Mouse (Mus musculus) E14TG2a.4 (cell line): ENCODE measurements around the gene Ctnnb1.

Source experiments
- H3K27me3 ChIP-seq: 2 replicates; pipeline ENCODE4 v1.6.1; 2014; ENCODE audit warnings: low read length, control low read depth; ENCODE audit not compliant: insufficient read depth
- H3K36me3 ChIP-seq: 2 replicates; pipeline ENCODE4 v1.6.1; 2014; ENCODE audit warnings: low read length, control low read depth; ENCODE audit not compliant: insufficient read depth
- H3K4me1 ChIP-seq: replicated peaks from 2 replicates; pipeline ENCODE4 v1.6.1; 2014; ENCODE audit warnings: low read depth, low read length, control low read depth
- H3K4me3 ChIP-seq: replicated peaks from 2 replicates; pipeline ENCODE4 v1.5.1; 2014; ENCODE audit warnings: mild to moderate bottlenecking, low read length
- H3K9me3 ChIP-seq: 2 replicates; pipeline ENCODE4 v1.6.1; 2014; ENCODE audit warnings: low read length, control low read depth
- CTCF ChIP-seq: conservative IDR thresholded peaks from 2 replicates; pipeline ENCODE4 v1.5.1; 2014; ENCODE audit warnings: low read length
- NANOG ChIP-seq: IDR thresholded peaks from 2 replicates; pipeline ENCODE4 v1.6.1; 2014; ENCODE audit warnings: borderline replicate concordance, low read length, mixed read lengths
- POU5F1 ChIP-seq: IDR thresholded peaks from 2 replicates; pipeline ENCODE4 v1.6.1; 2014; ENCODE audit warnings: low read length, borderline replicate concordance

Gene Ctnnb1

DNA sequence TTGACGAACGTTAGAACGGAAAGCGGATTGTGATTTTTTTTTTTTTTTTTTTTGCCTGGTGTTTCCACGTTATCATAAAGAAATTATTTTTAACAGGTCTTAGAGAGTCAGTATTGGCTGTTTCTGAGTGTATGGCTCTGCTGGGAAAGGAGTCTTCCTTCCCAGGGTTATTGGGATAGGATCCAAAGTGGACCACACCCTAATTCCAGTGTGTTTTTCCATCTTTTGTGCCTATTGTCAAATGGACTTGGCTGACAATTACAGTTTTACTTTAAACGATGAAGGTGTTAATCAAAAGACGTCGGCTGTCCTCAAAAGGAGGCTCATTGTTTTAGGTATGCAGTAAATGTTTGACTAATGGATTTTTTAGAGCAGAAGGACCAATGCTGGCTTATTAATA is 1.8 kb downstream of the Ctnnb1 start:
- H3K4me3 ChIP-seq: no peak overlapping the region
- TF ChIP-seq POU5F1 (no peak), NANOG (no peak), CTCF (no peak)
- H3K9me3 ChIP-seq: no peaks in the 10 kb centered on the region
- H3K36me3 ChIP-seq: peaks cover 12% of the 10 kb centered on the region; the same call in 1 of the 2 replicates
- peaks cover 51% of the 10 kb centered on the region for H3K4me1 ChIP-seq
- no peaks in the 10 kb centered on the region for H3K27me3 ChIP-seq

DNA sequence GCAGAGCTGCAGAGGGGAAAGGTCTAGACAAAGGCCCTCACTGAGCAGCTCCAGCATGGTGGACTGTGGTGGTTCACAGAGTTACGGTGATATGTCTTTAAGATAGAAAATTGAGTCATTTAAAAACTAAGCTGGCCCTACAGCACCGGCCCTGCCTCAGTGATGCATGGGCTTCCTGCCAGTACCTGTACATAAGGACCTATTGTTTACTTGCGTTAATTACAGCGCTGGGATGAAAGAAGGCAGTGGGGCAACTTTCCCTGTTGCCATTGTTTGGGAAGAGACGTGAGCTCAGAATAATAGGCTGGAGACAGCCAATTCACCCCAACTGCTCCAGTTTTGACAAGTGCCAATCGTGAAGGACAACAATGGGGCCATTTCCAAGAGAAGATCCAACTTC is 3.4 kb downstream of the Ctnnb1 start:
- H3K36me3 ChIP-seq: peaks cover 23% of the 10 kb centered on the region
- H3K27me3 ChIP-seq: no peaks in the 10 kb centered on the region
- peaks cover 58% of the 10 kb centered on the region for H3K4me1 ChIP-seq
- 0 out of 2 replicates have a peak overlapping the region, but pooled peaks have one; percentile 85 for H3K4me3 ChIP-seq
- H3K9me3 ChIP-seq: no peaks in the 10 kb centered on the region
- TF ChIP-seq CTCF: no peak
- no peak for TF ChIP-seq POU5F1
- TF ChIP-seq NANOG: no peak

- Histone ChIP-seq H3K27me3 (no peaks in the 10 kb centered on the region), H3K36me3 (peaks cover 29% of the 10 kb centered on the region)
- TF ChIP-seq NANOG (no peak), POU5F1 (no peak), CTCF (no peak)
These were observed 4.0 kb downstream of the Ctnnb1 start for GRCm38 (mm10) chr9:120932797-120933586.

GRCm38 (mm10) chr9:120933587-120933885 is 4.5 kb downstream of the Ctnnb1 start:
- Histone ChIP-seq H3K4me3 (peak overlapping the region; percentile 85), H3K9me3 (no peaks in the 10 kb centered on the region), H3K36me3 (peaks cover 35% of the 10 kb centered on the region), H3K4me1 (peaks cover 66% of the 10 kb centered on the region), H3K27me3 (no peaks in the 10 kb centered on the region)
- TF ChIP-seq CTCF: no peak
- TF ChIP-seq NANOG: no peak
- no peak for TF ChIP-seq POU5F1

More at GRCm38 (mm10) chr9:120932797-120933586, 4.0 kb downstream of the Ctnnb1 start:
- Histone ChIP-seq H3K9me3 (no peaks in the 10 kb centered on the region), H3K4me1 (peaks cover 61% of the 10 kb centered on the region), H3K4me3 (peak overlapping the region; percentile 85)

- Histone ChIP-seq H3K9me3 (no peaks in the 10 kb centered on the region), H3K27me3 (no peaks in the 10 kb centered on the region), H3K4me3 (peak overlapping the region; percentile 85), H3K4me1 (peaks cover 70% of the 10 kb centered on the region), H3K36me3 (peaks cover 41% of the 10 kb centered on the region)
- TF ChIP-seq CTCF: no peak
- TF ChIP-seq POU5F1: no peak
- TF ChIP-seq NANOG: no peak
These were observed 5.1 kb downstream of the Ctnnb1 start for GRCm38 (mm10) chr9:120933886-120934758.

GRCm38 (mm10) chr9:120934821-120935633 is 6.0 kb downstream of the Ctnnb1 start:
- H3K27me3 ChIP-seq: no peaks in the 10 kb centered on the region
- peaks cover 50% of the 10 kb centered on the region for H3K36me3 ChIP-seq
- H3K9me3 ChIP-seq: no peaks in the 10 kb centered on the region
- H3K4me3 ChIP-seq: peak overlapping the region; percentile 85
- peaks cover 78% of the 10 kb centered on the region for H3K4me1 ChIP-seq
- TF ChIP-seq POU5F1 (no peak), NANOG (no peak)

GRCm38 (mm10) chr9:120935634-120935922 is 6.6 kb downstream of the Ctnnb1 start:
- TF ChIP-seq NANOG (no peak), CTCF (no peak), POU5F1 (no peak)
- H3K27me3 ChIP-seq: no peaks in the 10 kb centered on the region
- H3K36me3 ChIP-seq: peaks cover 55% of the 10 kb centered on the region
- no peaks in the 10 kb centered on the region for H3K9me3 ChIP-seq
- peaks cover 78% of the 10 kb centered on the region for H3K4me1 ChIP-seq
- peak overlapping the region; percentile 85 for H3K4me3 ChIP-seq

- no peaks in the 10 kb centered on the region for H3K27me3 ChIP-seq
- peaks cover 63% of the 10 kb centered on the region for H3K36me3 ChIP-seq
- peaks cover 81% of the 10 kb centered on the region for H3K4me1 ChIP-seq
- peak overlapping the region; percentile 85 for H3K4me3 ChIP-seq
- TF ChIP-seq CTCF (peak; percentile 35), POU5F1 (no peak)
- no peaks in the 10 kb centered on the region for H3K9me3 ChIP-seq
These were observed 7.3 kb downstream of the Ctnnb1 start for GRCm38 (mm10) chr9:120936351-120936750.
